Mouse (Mus musculus): ENCODE data around the gene Tiam2. TPM values are rescaled to one million over a fixed set of nuclear protein-coding genes. Genes with fewer than 3 reads are reported as not detected.

The Tiam2 gene
- polyA plus RNA-seq, 1 experiment from 2014 or later, result 0.06 TPM

DNA sequence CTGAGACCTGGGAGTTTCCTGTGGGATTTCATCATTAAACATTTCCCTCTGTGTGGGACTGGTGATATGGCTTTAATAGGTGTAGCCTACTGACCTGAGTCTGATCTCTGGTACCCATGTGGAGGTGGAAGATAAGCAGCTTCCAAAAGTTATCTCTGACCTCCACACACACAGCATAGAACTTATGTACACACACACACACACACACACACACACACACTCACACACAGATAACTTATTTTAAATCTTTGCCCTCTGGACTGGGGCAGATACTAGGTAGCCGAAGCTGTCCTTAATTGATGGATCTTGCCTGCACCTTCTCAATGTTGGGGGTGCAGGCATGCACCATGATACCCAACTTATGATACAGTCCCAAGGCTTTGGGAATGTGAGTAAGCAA is 108.9 kb downstream of the Tiam2 start:
- Histone ChIP-seq H3K4me3 (ENCODE audit: inconsistent target) (no peak overlapping the region), H3K27ac (no peak overlapping the region), H3K36me3 (ENCODE audit: inconsistent target) (no peaks in the 10 kb centered on the region), H3K79me2 (ENCODE audit: inconsistent target) (no peaks in the 10 kb centered on the region)
- 80% methylated on average over 1 of the region's 1 CpGs for WGBS (ENCODE audit: missing documents)

DNA sequence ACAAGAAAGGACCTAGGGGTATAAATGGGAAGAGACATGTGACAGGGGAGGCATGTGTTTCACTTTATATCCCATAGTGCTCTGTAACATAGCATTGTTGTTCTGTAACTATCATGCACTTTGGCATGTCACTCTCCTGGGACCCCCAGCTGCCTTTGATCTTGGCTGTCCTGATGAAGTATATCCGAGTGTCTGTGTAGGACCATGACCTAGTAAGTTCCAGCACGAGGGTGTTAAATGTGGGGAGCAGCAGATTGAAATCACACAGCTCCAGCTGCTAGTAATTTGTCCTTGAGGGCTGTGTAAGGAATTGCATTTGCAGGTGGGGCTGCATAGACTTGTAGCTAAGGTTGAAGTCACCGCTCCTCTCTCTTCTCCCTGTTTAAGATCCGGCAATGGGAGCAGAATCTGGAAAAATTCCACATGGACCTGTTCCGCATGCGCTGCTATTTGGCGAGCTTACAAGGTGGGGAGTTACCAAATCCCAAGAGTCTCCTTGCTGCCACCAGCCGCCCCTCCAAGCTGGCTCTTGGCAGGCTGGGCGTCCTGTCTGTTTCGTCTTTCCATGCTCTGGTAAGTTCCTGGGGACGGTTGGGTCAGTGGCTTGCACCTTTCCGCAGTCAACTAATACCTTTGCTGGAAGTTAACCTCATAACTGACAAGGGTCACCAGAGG is 110.6 kb downstream of the Tiam2 start:
- no peaks in the 10 kb centered on the region for H3K36me3 ChIP-seq (ENCODE audit: inconsistent target)
- no peak overlapping the region for H3K27ac ChIP-seq
- WGBS (ENCODE audit: missing documents), result 94% methylated on average over 12 of the region's 12 CpGs

DNA sequence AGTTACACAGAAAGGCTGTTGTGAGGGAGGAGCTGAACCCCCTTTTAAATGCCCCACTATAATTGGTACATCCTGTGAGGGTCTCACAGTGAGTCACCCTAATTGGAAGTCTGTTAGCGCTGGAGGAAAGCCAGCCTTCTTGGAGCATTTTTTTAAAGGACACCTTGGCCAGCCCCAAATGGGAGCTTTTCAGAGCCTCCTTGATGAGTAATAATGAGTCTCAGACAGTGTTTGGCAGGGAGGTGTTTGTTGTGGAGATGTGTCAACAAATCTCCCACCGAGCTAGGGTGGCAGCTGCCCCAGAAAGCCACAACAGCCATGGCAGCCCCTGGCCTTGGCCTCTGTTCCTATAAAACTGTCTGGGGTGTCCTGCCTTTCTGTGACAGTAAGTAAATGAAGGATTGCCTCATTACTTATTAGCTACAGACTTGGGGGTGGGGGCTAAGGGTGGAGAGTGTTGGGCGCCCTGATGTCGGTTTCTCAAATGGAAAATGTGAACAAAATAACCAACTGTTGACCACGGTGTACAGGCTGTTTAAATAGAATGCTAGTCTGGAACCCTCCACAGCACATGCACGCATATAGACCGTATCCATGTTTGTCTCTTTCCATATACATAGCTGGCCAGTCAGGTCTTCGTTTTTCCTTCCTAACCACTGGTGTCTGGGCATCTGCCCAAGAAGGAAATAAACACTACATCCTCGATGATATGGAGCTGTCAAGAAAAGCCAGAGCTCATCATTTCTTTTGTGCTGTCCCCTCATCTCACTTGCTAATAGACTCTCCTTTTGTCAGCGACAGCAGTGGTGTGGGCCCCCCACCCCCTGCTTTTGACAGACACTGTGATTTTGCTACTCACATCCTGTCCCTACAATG is 116.4 kb downstream of the Tiam2 start:
- H3K79me2 ChIP-seq (ENCODE audit: inconsistent target), result no peaks in the 10 kb centered on the region
- WGBS (ENCODE audit: missing documents), result 76% methylated on average over 10 of the region's 10 CpGs
- H3K27ac ChIP-seq, result no peak overlapping the region
- no peak overlapping the region for H3K4me3 ChIP-seq (ENCODE audit: inconsistent target)
- H3K36me3 ChIP-seq (ENCODE audit: inconsistent target), result no peaks in the 10 kb centered on the region

More for the DNA sequence above, 110.6 kb downstream of the Tiam2 start:
- H3K4me3 ChIP-seq (ENCODE audit: inconsistent target), result no peak overlapping the region
- no peaks in the 10 kb centered on the region for H3K79me2 ChIP-seq (ENCODE audit: inconsistent target)

DNA sequence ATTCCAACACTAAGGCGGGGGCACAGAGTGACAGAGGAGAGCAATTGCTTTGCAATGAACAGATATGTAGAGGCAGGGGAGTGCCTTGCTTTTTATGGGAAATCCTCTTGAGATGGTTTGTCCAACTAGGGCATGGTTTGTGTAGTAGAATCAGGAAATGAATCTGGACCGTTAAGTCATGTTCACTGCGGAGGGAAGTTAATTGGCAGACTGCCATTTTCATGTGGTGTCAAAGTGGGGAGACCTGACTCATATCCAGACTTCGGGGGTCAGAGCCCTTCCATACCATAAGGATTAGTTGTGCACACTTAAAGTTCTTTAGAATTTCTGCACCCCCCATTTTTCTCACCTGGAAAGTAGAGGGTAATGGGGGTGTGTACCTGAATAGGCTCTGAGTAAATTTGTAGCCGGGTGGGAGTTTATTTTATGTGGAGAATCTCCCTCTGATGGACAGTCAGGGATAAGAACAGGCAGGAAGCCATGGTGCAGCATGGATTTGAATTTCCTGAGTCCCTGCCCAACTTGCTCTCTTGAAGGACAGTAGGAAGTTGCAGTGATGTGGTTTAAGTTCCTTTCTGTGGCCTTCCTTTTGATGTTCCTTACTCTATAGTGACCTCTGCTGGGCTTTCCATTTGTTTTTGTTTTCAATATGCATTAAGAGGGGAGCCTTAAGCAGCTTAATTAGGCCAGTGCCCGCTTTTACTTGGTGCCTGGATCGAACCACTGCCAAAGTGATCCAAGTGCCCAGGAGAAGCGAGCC is 120.0 kb downstream of the Tiam2 start:
- 32% methylated on average over 8 of the region's 8 CpGs for WGBS (ENCODE audit: missing documents)
- H3K36me3 ChIP-seq (ENCODE audit: inconsistent target), result no peaks in the 10 kb centered on the region
- no peak overlapping the region for H3K4me3 ChIP-seq (ENCODE audit: inconsistent target)
- H3K79me2 ChIP-seq (ENCODE audit: inconsistent target), result no peaks in the 10 kb centered on the region
- no peak overlapping the region for H3K27ac ChIP-seq

DNA sequence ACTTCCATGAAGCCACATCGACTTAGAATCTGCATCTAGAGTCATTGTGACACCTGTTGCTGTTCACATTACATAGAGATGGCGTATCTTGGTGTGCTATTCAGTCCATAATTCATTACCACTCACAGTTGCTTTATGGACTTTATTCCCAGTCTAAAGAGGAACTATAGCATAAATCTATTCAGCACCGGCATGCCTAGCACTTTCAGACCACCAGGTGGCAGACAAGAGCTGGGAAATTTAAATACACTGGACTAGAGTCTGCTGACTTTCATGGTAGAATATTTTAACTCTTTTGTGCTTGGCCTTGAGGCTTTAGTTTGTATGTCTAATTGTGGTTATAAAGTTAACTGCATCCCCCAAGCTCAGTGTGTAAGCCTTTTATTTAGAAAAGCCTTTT is 122.4 kb downstream of the Tiam2 start:
- WGBS (ENCODE audit: missing documents), result 17% methylated on average over 3 of the region's 3 CpGs
- Histone ChIP-seq H3K4me3 (ENCODE audit: inconsistent target) (no peak overlapping the region), H3K79me2 (ENCODE audit: inconsistent target) (no peaks in the 10 kb centered on the region), H3K27ac (no peak overlapping the region), H3K36me3 (ENCODE audit: inconsistent target) (no peaks in the 10 kb centered on the region)

DNA sequence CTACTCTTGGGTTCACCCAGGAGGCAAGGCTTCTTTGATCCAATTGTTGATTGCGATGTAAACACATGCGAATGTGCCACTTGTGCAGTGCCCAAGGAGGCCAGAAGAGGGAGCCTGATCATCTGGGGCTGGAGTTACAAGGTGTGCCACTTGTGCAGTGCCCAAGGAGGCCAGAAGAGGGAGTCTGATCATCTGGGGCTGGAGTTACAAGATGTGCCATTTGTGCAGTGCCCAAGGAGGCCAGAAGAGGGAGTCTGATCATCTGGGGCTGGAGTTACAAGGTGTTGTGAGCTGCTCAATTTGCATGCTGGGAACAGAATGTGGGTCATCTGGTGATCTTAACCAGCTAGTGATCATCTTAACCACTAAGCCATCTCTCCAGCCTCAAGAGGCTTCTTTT is 124.7 kb downstream of the Tiam2 start:
- no peaks in the 10 kb centered on the region for H3K79me2 ChIP-seq (ENCODE audit: inconsistent target)
- H3K27ac ChIP-seq, result no peak overlapping the region
- no peaks in the 10 kb centered on the region for H3K36me3 ChIP-seq (ENCODE audit: inconsistent target)
- H3K4me3 ChIP-seq (ENCODE audit: inconsistent target), result no peak overlapping the region
- 83% methylated on average over 2 of the region's 2 CpGs for WGBS (ENCODE audit: missing documents)

DNA sequence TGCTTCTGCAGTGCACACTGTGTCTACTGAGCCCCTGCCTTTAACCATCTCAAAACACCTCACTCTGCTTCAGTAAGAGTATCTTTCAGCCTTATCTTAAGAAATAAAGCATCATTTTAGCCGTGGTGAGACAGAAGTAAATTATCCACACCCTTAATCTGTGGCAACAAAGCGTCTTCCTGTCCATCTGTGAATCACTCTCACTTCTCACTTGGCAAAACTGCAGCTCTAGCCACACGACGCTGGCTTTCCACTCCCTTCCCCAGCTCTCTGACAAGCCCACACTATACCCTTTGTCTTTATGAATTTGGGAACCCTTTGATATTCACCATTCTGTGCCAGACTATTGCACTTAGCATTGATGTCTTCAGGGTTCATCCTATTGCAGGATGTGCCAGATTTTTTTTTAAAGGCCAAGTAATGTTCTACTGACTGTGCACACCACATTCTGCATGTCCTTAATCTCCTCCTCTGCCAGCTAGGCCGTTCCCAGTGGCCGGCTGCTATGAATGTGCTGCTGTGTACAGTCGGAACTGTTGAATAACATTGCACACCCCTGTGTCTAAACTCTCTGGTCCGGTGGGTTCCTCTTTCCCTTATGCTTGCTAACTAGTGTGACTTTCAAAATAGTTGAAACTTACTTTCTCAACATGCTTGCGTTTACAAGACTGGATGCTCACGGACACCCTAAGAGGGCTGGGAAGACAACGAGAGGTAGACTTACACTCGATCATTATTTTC is 126.4 kb downstream of the Tiam2 start:
- H3K27ac ChIP-seq, result 0 out of 2 replicates have a peak overlapping the region, but pooled peaks have one; percentile 1
- no peak overlapping the region for H3K4me3 ChIP-seq (ENCODE audit: inconsistent target)
- H3K36me3 ChIP-seq (ENCODE audit: inconsistent target), result no peaks in the 10 kb centered on the region
- no peaks in the 10 kb centered on the region for H3K79me2 ChIP-seq (ENCODE audit: inconsistent target)
- WGBS (ENCODE audit: missing documents), result 22% methylated on average over 12 of the region's 12 CpGs

DNA sequence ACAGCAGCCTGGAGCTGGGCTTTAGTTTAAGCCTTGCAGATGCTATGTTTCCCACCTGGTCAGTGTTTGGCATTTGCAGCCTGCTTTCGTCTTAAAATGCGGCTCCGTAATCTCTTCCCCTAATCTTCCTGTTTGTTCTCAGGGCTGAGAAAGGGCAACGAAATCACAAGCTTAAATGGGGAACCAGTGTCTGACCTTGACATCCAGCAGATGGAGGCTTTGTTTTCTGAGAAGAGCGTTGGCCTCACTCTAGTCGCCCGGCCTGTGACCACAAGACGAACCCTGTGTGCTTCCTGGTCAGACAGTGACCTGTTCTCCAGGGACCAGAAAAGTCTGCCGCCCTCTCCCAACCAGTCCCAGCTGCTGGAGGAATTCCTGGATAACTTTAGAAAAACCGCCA is 127.6 kb downstream of the Tiam2 start:
- 13% methylated on average over 10 of the region's 10 CpGs for WGBS (ENCODE audit: missing documents)

DNA sequence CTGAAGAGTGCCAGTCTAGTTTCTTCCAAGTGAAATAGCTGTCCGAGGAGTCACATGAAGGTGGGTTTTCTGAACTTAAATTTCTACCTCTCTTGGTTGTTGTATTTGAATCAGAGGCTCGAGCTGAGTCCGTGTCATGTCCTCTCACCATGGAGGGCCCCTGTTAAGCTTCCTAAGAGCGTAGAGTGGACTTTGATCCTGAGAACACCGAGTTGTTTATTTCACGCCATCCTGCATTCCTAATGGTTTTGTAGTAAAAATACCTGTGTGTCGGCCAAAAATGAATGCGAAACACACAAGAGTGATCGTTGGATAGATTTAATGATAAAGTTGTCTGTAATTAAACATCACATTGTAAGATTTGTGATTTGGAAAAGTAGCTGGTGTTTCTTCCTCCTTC is 128.5 kb downstream of the Tiam2 start:
- H3K27ac ChIP-seq, result no peak overlapping the region
- 94% methylated on average over 9 of the region's 9 CpGs for WGBS (ENCODE audit: missing documents)
- no peaks in the 10 kb centered on the region for H3K79me2 ChIP-seq (ENCODE audit: inconsistent target)
- H3K4me3 ChIP-seq (ENCODE audit: inconsistent target), result no peak overlapping the region
- no peaks in the 10 kb centered on the region for H3K36me3 ChIP-seq (ENCODE audit: inconsistent target)

More for the DNA sequence above, 127.6 kb downstream of the Tiam2 start:
- Histone ChIP-seq H3K79me2 (ENCODE audit: inconsistent target) (no peaks in the 10 kb centered on the region), H3K4me3 (ENCODE audit: inconsistent target) (no peak overlapping the region), H3K27ac (no peak overlapping the region), H3K36me3 (ENCODE audit: inconsistent target) (no peaks in the 10 kb centered on the region)

DNA sequence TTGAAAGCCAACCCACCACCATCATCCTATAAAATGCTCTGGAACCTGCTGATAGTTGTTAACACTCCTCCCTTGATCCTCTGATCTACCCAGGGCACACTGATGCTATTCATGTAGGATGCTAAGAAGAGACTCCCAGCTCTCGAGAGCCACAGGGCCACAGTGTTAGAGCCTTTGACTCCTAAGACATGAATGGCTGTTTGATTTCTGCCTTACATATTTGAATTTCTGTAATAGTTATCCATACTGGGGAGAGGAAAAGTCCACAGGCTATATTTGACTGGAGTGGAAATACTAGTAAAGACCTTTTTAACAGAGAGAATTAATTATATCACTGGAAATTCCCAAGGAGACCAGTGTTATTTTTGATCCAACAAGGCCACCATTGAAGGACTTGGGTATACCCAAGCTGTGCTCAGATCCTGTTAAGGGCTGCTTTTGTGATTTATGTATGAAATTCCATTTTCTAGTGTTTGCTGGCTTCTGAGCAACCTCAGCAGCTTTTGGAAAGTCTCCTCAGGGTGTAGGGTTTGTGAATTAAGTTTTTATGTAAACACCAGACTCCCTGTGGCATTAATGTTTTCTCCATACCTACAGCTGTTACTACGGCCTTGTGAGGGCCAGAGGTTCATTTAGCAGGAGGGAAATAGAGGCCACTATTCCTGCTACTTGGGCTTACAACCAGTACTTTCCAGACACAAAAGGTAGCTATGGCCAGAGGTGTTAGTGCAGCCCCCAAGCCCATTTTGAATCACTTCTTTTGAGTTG is 131.7 kb downstream of the Tiam2 start:
- WGBS (ENCODE audit: missing documents), result 83% methylated on average over 2 of the region's 2 CpGs
- H3K79me2 ChIP-seq (ENCODE audit: inconsistent target), result no peaks in the 10 kb centered on the region
- no peak overlapping the region for H3K27ac ChIP-seq
- H3K4me3 ChIP-seq (ENCODE audit: inconsistent target), result no peak overlapping the region
- H3K36me3 ChIP-seq (ENCODE audit: inconsistent target), result no peaks in the 10 kb centered on the region

DNA sequence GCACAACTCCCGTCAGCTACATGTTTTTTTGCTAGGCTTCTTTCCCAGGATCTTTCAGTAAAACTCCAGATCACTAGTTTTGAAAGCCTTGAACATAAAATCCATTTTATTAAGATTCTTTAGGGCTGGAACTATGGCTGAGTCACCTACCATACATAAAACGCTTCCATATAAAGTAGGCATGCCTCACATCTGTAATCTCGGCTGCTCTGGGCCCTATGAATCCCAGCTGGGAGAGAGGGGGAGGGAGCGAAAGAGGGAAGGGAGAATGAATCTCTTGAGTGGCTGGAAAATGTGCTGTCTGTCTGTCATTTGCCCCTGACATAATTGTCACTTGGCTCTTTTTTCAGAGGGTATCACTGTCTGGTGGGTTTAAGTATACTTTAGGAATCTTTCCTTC is 139.5 kb downstream of the Tiam2 start:
- Histone ChIP-seq H3K27ac (no peak overlapping the region), H3K79me2 (ENCODE audit: inconsistent target) (no peaks in the 10 kb centered on the region), H3K36me3 (ENCODE audit: inconsistent target) (no peaks in the 10 kb centered on the region), H3K4me3 (ENCODE audit: inconsistent target) (no peak overlapping the region)
- WGBS (ENCODE audit: missing documents), result 91% methylated on average over 4 of the region's 4 CpGs

DNA sequence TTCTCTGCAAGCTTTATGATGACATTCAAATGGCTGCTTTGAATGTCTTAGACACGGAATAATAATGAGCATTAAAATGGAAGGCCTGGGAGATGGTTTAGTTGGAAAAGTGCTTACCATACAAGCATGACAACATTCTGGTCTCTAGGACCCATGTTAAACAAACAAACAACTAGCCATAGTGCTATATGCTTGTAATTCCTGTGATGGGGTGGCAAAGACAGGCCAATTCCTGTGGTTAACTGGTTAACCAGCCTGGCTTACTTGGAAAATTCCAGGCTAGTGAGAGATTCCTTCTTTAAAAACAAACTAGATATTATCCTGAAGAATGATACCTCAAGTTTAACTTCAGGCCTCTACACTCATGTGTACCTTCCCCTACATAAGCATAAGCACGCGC is 140.3 kb downstream of the Tiam2 start:
- H3K79me2 ChIP-seq (ENCODE audit: inconsistent target), result no peaks in the 10 kb centered on the region
- 93% methylated on average over 3 of the region's 3 CpGs for WGBS (ENCODE audit: missing documents)
- no peak overlapping the region for H3K4me3 ChIP-seq (ENCODE audit: inconsistent target)
- H3K36me3 ChIP-seq (ENCODE audit: inconsistent target), result no peaks in the 10 kb centered on the region
- no peak overlapping the region for H3K27ac ChIP-seq

DNA sequence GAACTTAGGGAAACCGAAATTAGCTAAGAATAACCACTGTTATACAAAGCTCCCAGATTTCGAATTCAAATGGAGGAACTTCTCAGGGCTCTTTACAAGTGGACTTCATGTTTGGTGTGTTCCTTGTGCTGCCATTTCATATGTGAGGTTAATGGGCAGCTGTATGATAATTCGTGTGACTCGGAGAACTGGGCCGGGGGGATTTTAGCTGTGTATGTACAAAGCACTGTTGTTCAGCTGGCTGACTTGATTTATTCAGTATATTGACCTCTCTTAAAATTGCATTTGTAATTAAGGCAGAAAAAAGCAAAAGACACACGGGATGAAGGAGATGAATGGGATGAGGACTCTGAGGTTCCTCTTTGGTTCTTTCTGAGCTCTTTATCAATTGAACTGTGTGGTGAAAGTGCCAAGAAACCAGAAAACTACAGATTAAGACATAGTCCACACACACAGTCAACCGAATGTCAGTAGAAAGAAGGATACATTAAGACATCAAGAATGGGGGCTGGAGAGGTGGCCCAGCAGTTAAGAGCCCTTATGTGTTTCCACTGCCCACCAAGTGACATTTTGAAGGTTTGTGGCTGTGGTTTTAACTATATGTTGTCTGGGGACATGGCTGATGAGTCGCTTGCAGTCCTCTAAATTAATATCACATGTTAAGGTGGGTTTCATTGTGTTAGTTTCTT is 141.4 kb downstream of the Tiam2 start:
- H3K4me3 ChIP-seq (ENCODE audit: inconsistent target), result no peak overlapping the region
- H3K27ac ChIP-seq, result no peak overlapping the region
- WGBS (ENCODE audit: missing documents), result 86% methylated on average over 8 of the region's 8 CpGs
- no peaks in the 10 kb centered on the region for H3K79me2 ChIP-seq (ENCODE audit: inconsistent target)
- H3K36me3 ChIP-seq (ENCODE audit: inconsistent target), result no peaks in the 10 kb centered on the region

Data from macrophage (primary cell).